Mouse (Mus musculus): ENCODE data around the gene Ccdc106. TPM values are rescaled to one million over a fixed set of nuclear protein-coding genes. Genes with fewer than 3 reads are reported as not detected.

Ccdc106 gene
- polyA plus RNA-seq, 1 experiment from 2014 or later, result 1.9 TPM

GRCm38 (mm10) chr7:5098769-5099168, 78.4 kb downstream of the Ccdc106 start:
- no peaks in the 10 kb centered on the region for H3K9me3 ChIP-seq (ENCODE audit: control insufficient read depth, low read length)
- no peak overlapping the region for H3K4me3 ChIP-seq (ENCODE audit: control insufficient read depth in 1 of 2, insufficient read depth in 1 of 2, low read depth in 1 of 2, low read length in 2 of 2)
- no peak overlapping the region for H3K4me2 ChIP-seq (ENCODE audit: low read length)
- H3K9ac ChIP-seq (ENCODE audit: low read length), result no peak overlapping the region
- no peaks in the 10 kb centered on the region for H3K27me3 ChIP-seq (ENCODE audit: control insufficient read depth, insufficient read depth, low read length)
- H3K36me3 ChIP-seq (ENCODE audit: control insufficient read depth, insufficient read depth, low read length), result peaks cover 53% of the 10 kb centered on the region
- H3K4me1 ChIP-seq (ENCODE audit: control insufficient read depth in 2 of 2, insufficient read depth in 2 of 2, low read length in 2 of 2), result no peaks in the 10 kb centered on the region; a peak in 1 of 4 replicates
- H3K27ac ChIP-seq (replicated peaks in 1 of 2; ENCODE audit: control insufficient read depth in 1 of 2, insufficient read depth in 1 of 2, low read depth in 2 of 2, low read length in 2 of 2), result no peak overlapping the region
- 78% methylated on average over 5 of the region's 5 CpGs for WGBS
- ATAC-seq (ENCODE audit: insufficient number of reproducible peaks, insufficient read depth, low FRiP score, low read depth), result no peak

- H3K9me3 ChIP-seq (ENCODE audit: control insufficient read depth, low read length), result no peaks in the 10 kb centered on the region
- no peak overlapping the region for H3K4me3 ChIP-seq (ENCODE audit: control insufficient read depth in 1 of 2, insufficient read depth in 1 of 2, low read depth in 1 of 2, low read length in 2 of 2)
- no peak overlapping the region for H3K27ac ChIP-seq (replicated peaks in 1 of 2; ENCODE audit: control insufficient read depth in 1 of 2, insufficient read depth in 1 of 2, low read depth in 2 of 2, low read length in 2 of 2)
- H3K36me3 ChIP-seq (ENCODE audit: control insufficient read depth, insufficient read depth, low read length), result peaks cover 43% of the 10 kb centered on the region
- H3K4me1 ChIP-seq (ENCODE audit: control insufficient read depth in 2 of 2, insufficient read depth in 2 of 2, low read length in 2 of 2), result no peaks in the 10 kb centered on the region; a peak in 1 of 4 replicates
- H3K27me3 ChIP-seq (ENCODE audit: control insufficient read depth, insufficient read depth, low read length), result no peaks in the 10 kb centered on the region
- WGBS, result 82% methylated on average over 3 of the region's 3 CpGs
- no peak for ATAC-seq (ENCODE audit: insufficient number of reproducible peaks, insufficient read depth, low FRiP score, low read depth)
- H3K4me2 ChIP-seq (ENCODE audit: low read length), result no peak overlapping the region
- H3K9ac ChIP-seq (ENCODE audit: low read length), result no peak overlapping the region
Observed at GRCm38 (mm10) chr7:5099796-5100195, 79.4 kb downstream of the Ccdc106 start.

GRCm38 (mm10) chr7:5101066-5101663, 80.8 kb downstream of the Ccdc106 start:
- Histone ChIP-seq H3K4me2 (ENCODE audit: low read length) (no peak overlapping the region), H3K27ac (replicated peaks in 1 of 2; ENCODE audit: control insufficient read depth in 1 of 2, insufficient read depth in 1 of 2, low read depth in 2 of 2, low read length in 2 of 2) (no peak overlapping the region), H3K4me3 (ENCODE audit: control insufficient read depth in 1 of 2, insufficient read depth in 1 of 2, low read depth in 1 of 2, low read length in 2 of 2) (no peak overlapping the region), H3K4me1 (ENCODE audit: control insufficient read depth in 2 of 2, insufficient read depth in 2 of 2, low read length in 2 of 2) (no peaks in the 10 kb centered on the region; a peak in 1 of 4 replicates), H3K9me3 (ENCODE audit: control insufficient read depth, low read length) (no peaks in the 10 kb centered on the region), H3K36me3 (ENCODE audit: control insufficient read depth, insufficient read depth, low read length) (peaks cover 29% of the 10 kb centered on the region), H3K9ac (ENCODE audit: low read length) (no peak overlapping the region), H3K27me3 (ENCODE audit: control insufficient read depth, insufficient read depth, low read length) (no peaks in the 10 kb centered on the region)
- no peak for ATAC-seq (ENCODE audit: insufficient number of reproducible peaks, insufficient read depth, low FRiP score, low read depth)
- 84% methylated on average over 10 of the region's 10 CpGs for WGBS

GRCm38 (mm10) chr7:5102564-5102963, 82.2 kb downstream of the Ccdc106 start:
- no peak overlapping the region for H3K27ac ChIP-seq (replicated peaks in 1 of 2; ENCODE audit: control insufficient read depth in 1 of 2, insufficient read depth in 1 of 2, low read depth in 2 of 2, low read length in 2 of 2)
- H3K36me3 ChIP-seq (ENCODE audit: control insufficient read depth, insufficient read depth, low read length), result peaks cover 15% of the 10 kb centered on the region
- no peaks in the 10 kb centered on the region for H3K9me3 ChIP-seq (ENCODE audit: control insufficient read depth, low read length)
- no peak overlapping the region for H3K4me2 ChIP-seq (ENCODE audit: low read length)
- H3K27me3 ChIP-seq (ENCODE audit: control insufficient read depth, insufficient read depth, low read length), result no peaks in the 10 kb centered on the region
- H3K9ac ChIP-seq (ENCODE audit: low read length), result no peak overlapping the region
- no peaks in the 10 kb centered on the region; a peak in 1 of 4 replicates for H3K4me1 ChIP-seq (ENCODE audit: control insufficient read depth in 2 of 2, insufficient read depth in 2 of 2, low read length in 2 of 2)
- no peak overlapping the region for H3K4me3 ChIP-seq (ENCODE audit: control insufficient read depth in 1 of 2, insufficient read depth in 1 of 2, low read depth in 1 of 2, low read length in 2 of 2)
- ATAC-seq (ENCODE audit: insufficient number of reproducible peaks, insufficient read depth, low FRiP score, low read depth), result no peak
- 87% methylated on average over 2 of the region's 2 CpGs for WGBS

GRCm38 (mm10) chr7:5108272-5108671, 87.9 kb downstream of the Ccdc106 start:
- no peak for ATAC-seq (ENCODE audit: insufficient number of reproducible peaks, insufficient read depth, low FRiP score, low read depth)
- Histone ChIP-seq H3K27ac (replicated peaks in 1 of 2; ENCODE audit: control insufficient read depth in 1 of 2, insufficient read depth in 1 of 2, low read depth in 2 of 2, low read length in 2 of 2) (no peak overlapping the region), H3K4me3 (ENCODE audit: control insufficient read depth in 1 of 2, insufficient read depth in 1 of 2, low read depth in 1 of 2, low read length in 2 of 2) (no peak overlapping the region), H3K4me2 (ENCODE audit: low read length) (no peak overlapping the region), H3K4me1 (ENCODE audit: control insufficient read depth in 2 of 2, insufficient read depth in 2 of 2, low read length in 2 of 2) (no peaks in the 10 kb centered on the region), H3K9ac (ENCODE audit: low read length) (no peak overlapping the region), H3K36me3 (ENCODE audit: control insufficient read depth, insufficient read depth, low read length) (no peaks in the 10 kb centered on the region), H3K9me3 (ENCODE audit: control insufficient read depth, low read length) (0 out of 2 replicates have a peak, but pooled peaks cover 4% of the 10 kb centered on the region), H3K27me3 (ENCODE audit: control insufficient read depth, insufficient read depth, low read length) (no peaks in the 10 kb centered on the region)
- 48% methylated on average over 4 of the region's 4 CpGs for WGBS

GRCm38 (mm10) chr7:5109301-5109700, 88.9 kb downstream of the Ccdc106 start:
- no peak overlapping the region for H3K4me2 ChIP-seq (ENCODE audit: low read length)
- H3K9ac ChIP-seq (ENCODE audit: low read length), result no peak overlapping the region
- WGBS, result 81% methylated on average over 8 of the region's 8 CpGs
- H3K27ac ChIP-seq (replicated peaks in 1 of 2; ENCODE audit: control insufficient read depth in 1 of 2, insufficient read depth in 1 of 2, low read depth in 2 of 2, low read length in 2 of 2), result no peak overlapping the region
- 0 out of 2 replicates have a peak, but pooled peaks cover 4% of the 10 kb centered on the region for H3K9me3 ChIP-seq (ENCODE audit: control insufficient read depth, low read length)
- no peaks in the 10 kb centered on the region for H3K36me3 ChIP-seq (ENCODE audit: control insufficient read depth, insufficient read depth, low read length)
- H3K4me3 ChIP-seq (ENCODE audit: control insufficient read depth in 1 of 2, insufficient read depth in 1 of 2, low read depth in 1 of 2, low read length in 2 of 2), result no peak overlapping the region
- H3K27me3 ChIP-seq (ENCODE audit: control insufficient read depth, insufficient read depth, low read length), result no peaks in the 10 kb centered on the region
- ATAC-seq (ENCODE audit: insufficient number of reproducible peaks, insufficient read depth, low FRiP score, low read depth), result no peak
- no peaks in the 10 kb centered on the region for H3K4me1 ChIP-seq (ENCODE audit: control insufficient read depth in 2 of 2, insufficient read depth in 2 of 2, low read length in 2 of 2)

Other genes starting within 250 kb of the Ccdc106 start
- gene Fam71e2, start 249.3 kb upstream of the Ccdc106 start, polyA plus RNA-seq (2014; fragmentation: Nextera tagmentation; extraction: Ambion mirVana), result not detected in 2 replicates
- gene Il11, start 237.7 kb upstream of the Ccdc106 start, polyA plus RNA-seq (2014; fragmentation: Nextera tagmentation; extraction: Ambion mirVana), result not detected in 2 replicates
- not detected in 2 replicates for gene Tmem190, start 237.6 kb upstream of the Ccdc106 start, polyA plus RNA-seq (2014; fragmentation: Nextera tagmentation; extraction: Ambion mirVana)
- gene Tmem238, start 230.9 kb upstream of the Ccdc106 start, polyA plus RNA-seq (2014; fragmentation: Nextera tagmentation; extraction: Ambion mirVana), result 3.0 and 3.7 TPM in 2 replicates
- 179 and 188 TPM in 2 replicates for gene Rpl28, start 227.7 kb upstream of the Ccdc106 start, polyA plus RNA-seq (2014; fragmentation: Nextera tagmentation; extraction: Ambion mirVana)
- 237 and 408 TPM in 2 replicates for gene Ube2s, start 208.0 kb upstream of the Ccdc106 start, polyA plus RNA-seq (2014; fragmentation: Nextera tagmentation; extraction: Ambion mirVana)
- gene Shisa7, start 175.9 kb upstream of the Ccdc106 start, polyA plus RNA-seq (2014; fragmentation: Nextera tagmentation; extraction: Ambion mirVana), result 0.05 TPM in 1 of 2 replicates, not detected in the other
- 4.2 and 4.3 TPM in 2 replicates for gene Isoc2b, start 150.3 kb upstream of the Ccdc106 start, polyA plus RNA-seq (2014; fragmentation: Nextera tagmentation; extraction: Ambion mirVana)
- gene Isoc2a, start 143.4 kb upstream of the Ccdc106 start, polyA plus RNA-seq (2014; fragmentation: Nextera tagmentation; extraction: Ambion mirVana), result 1.1 and 1.5 TPM in 2 replicates
- gene Gm36210, start 114.0 kb upstream of the Ccdc106 start, polyA plus RNA-seq (2014; fragmentation: Nextera tagmentation; extraction: Ambion mirVana), result 0.20 TPM in 1 of 2 replicates, not detected in the other
- gene Zfp628, start 105.3 kb upstream of the Ccdc106 start, polyA plus RNA-seq (2014; fragmentation: Nextera tagmentation; extraction: Ambion mirVana), result 2.1 and 3.1 TPM in 2 replicates
- 4.4 and 5.1 TPM in 2 replicates for gene Nat14, start 98.5 kb upstream of the Ccdc106 start, polyA plus RNA-seq (2014; fragmentation: Nextera tagmentation; extraction: Ambion mirVana)
- gene Ssc5d, start 94.8 kb upstream of the Ccdc106 start, polyA plus RNA-seq (2014; fragmentation: Nextera tagmentation; extraction: Ambion mirVana), result 1.4 and 1.9 TPM in 2 replicates
- gene Sbk2, start 56.1 kb upstream of the Ccdc106 start, polyA plus RNA-seq (2014; fragmentation: Nextera tagmentation; extraction: Ambion mirVana), result 6.8 and 8.1 TPM in 2 replicates
- gene Sbk3, start 49.4 kb upstream of the Ccdc106 start, polyA plus RNA-seq (2014; fragmentation: Nextera tagmentation; extraction: Ambion mirVana), result 0.42 and 0.80 TPM in 2 replicates
- gene Zfp579, start 24.4 kb upstream of the Ccdc106 start, polyA plus RNA-seq (2014; fragmentation: Nextera tagmentation; extraction: Ambion mirVana), result 29.8 and 33.5 TPM in 2 replicates
- gene Zfp524, start 6.1 kb upstream of the Ccdc106 start, polyA plus RNA-seq (2014; fragmentation: Nextera tagmentation; extraction: Ambion mirVana), result 12.6 and 13.6 TPM in 2 replicates
- gene Fiz1, start 5.9 kb upstream of the Ccdc106 start, polyA plus RNA-seq (2014; fragmentation: Nextera tagmentation; extraction: Ambion mirVana), result 23.4 and 23.8 TPM in 2 replicates
- 0.34 TPM in 1 of 2 replicates, not detected in the other for gene Gm44973, start 5.1 kb upstream of the Ccdc106 start, polyA plus RNA-seq (2014; fragmentation: Nextera tagmentation; extraction: Ambion mirVana)
- gene Zfp865, start 177 bp upstream of the Ccdc106 start, polyA plus RNA-seq (2014; fragmentation: Nextera tagmentation; extraction: Ambion mirVana), result 4.4 and 4.9 TPM in 2 replicates
- not detected in 2 replicates for gene 4632433K11Rik, start 13.6 kb downstream of the Ccdc106 start, polyA plus RNA-seq (2014; fragmentation: Nextera tagmentation; extraction: Ambion mirVana)
- 5.6 TPM in 2 replicates for gene Zfp784, start 17.9 kb downstream of the Ccdc106 start, polyA plus RNA-seq (2014; fragmentation: Nextera tagmentation; extraction: Ambion mirVana)
- 21.9 and 22.0 TPM in 2 replicates for gene Zfp580, start 31.0 kb downstream of the Ccdc106 start, polyA plus RNA-seq (2014; fragmentation: Nextera tagmentation; extraction: Ambion mirVana)
- gene U2af2, start 41.6 kb downstream of the Ccdc106 start, polyA plus RNA-seq (2014; fragmentation: Nextera tagmentation; extraction: Ambion mirVana), result 46.8 and 66.2 TPM in 2 replicates
- gene Epn1, start 59.7 kb downstream of the Ccdc106 start, polyA plus RNA-seq (2014; fragmentation: Nextera tagmentation; extraction: Ambion mirVana), result 50.6 and 52.0 TPM in 2 replicates
- not detected in 2 replicates for gene Rfpl4, start 96.4 kb downstream of the Ccdc106 start, polyA plus RNA-seq (2014; fragmentation: Nextera tagmentation; extraction: Ambion mirVana)
- gene Rasl2-9, start 105.4 kb downstream of the Ccdc106 start, polyA plus RNA-seq (2014; fragmentation: Nextera tagmentation; extraction: Ambion mirVana), result 2.2 and 2.5 TPM in 2 replicates
- 0.01 TPM in 1 of 2 replicates, not detected in the other for gene Vmn1r55, start 129.1 kb downstream of the Ccdc106 start, polyA plus RNA-seq (2014; fragmentation: Nextera tagmentation; extraction: Ambion mirVana)
- not detected in 2 replicates for gene Vmn1r56, start 176.2 kb downstream of the Ccdc106 start, polyA plus RNA-seq (2014; fragmentation: Nextera tagmentation; extraction: Ambion mirVana)
- gene Vmn1r57, start 197.9 kb downstream of the Ccdc106 start, polyA plus RNA-seq (2014; fragmentation: Nextera tagmentation; extraction: Ambion mirVana), result not detected in 2 replicates

Data from heart, embryonic 14.5 days (tissue).